ENCODE assay signal across 9 mouse cellular contexts in genomic region chr13:9181666-9182264, GRCm38 (mm10).
DNase-seq lines count a peak whose midpoint lies in the region; ATAC-seq and TF ChIP-seq lines count a peak whose summit lies in the region.
"Had no signal": no experiment of that assay in that cellular context is flagged by ENCODE, and none has a peak within 500 bp of the region (broad histone marks: within the 10 kb centered on the region; RNA-seq: fewer than 3 reads in every experiment).

No protein-coding gene starts in this region.

- no peak overlapping the region for H3K27ac ChIP-seq in bone marrow macrophage, adult 2 months (ENCODE audit: insufficient read depth, low read depth, low read length)
- no peak overlapping the region for H3K27ac ChIP-seq in embryonic fibroblast, embryonic 13.5 days (ENCODE audit: insufficient read depth, low read length)
- no peak overlapping the region for H3K27ac ChIP-seq in heart, embryonic 14.5 days (replicated peaks in 1 of 2; ENCODE audit: control insufficient read depth in 1 of 2, insufficient read depth in 1 of 2, low read depth in 2 of 2, low read length in 2 of 2)
- H3K27ac ChIP-seq in liver, embryonic 14.5 days: no peak overlapping the region
- 0 out of 2 replicates have a peak overlapping the region, but pooled peaks have one; percentile 33 for H3K27ac ChIP-seq in neural tube, embryonic 15.5 days (replicated peaks)
- H3K27ac ChIP-seq: heart, embryonic 13.5 days had no signal

- H3K9ac ChIP-seq in heart, embryonic 14.5 days (ENCODE audit: low read length): no peak overlapping the region
- no peak overlapping the region for H3K9ac ChIP-seq in liver, embryonic 14.5 days (replicated peaks)
- no peak overlapping the region for H3K9ac ChIP-seq in neural tube, embryonic 15.5 days (replicated peaks)
- H3K9ac ChIP-seq: heart, embryonic 13.5 days had no signal

- peaks cover 13% of the 10 kb centered on the region for H3K4me1 ChIP-seq in bone marrow macrophage, adult 2 months (ENCODE audit: control insufficient read depth, insufficient read depth, low read length)
- no peaks in the 10 kb centered on the region for H3K4me1 ChIP-seq in embryonic fibroblast, embryonic 13.5 days (ENCODE audit: control insufficient read depth, insufficient read depth, low read length)
- no peaks in the 10 kb centered on the region for H3K4me1 ChIP-seq in heart, embryonic 14.5 days (ENCODE audit: control insufficient read depth in 2 of 2, insufficient read depth in 2 of 2, low read length in 2 of 2)
- no peaks in the 10 kb centered on the region; a peak in 1 of 4 replicates for H3K4me1 ChIP-seq in liver, embryonic 14.5 days (replicated peaks; ENCODE audit: control insufficient read depth in 2 of 2, insufficient read depth in 2 of 2, low read length in 1 of 2)
- no peaks in the 10 kb centered on the region for H3K4me1 ChIP-seq in neural tube, embryonic 15.5 days
- H3K4me1 ChIP-seq: heart, embryonic 13.5 days had no signal

- H3K4me2 ChIP-seq in heart, embryonic 14.5 days (ENCODE audit: low read length): no peak overlapping the region
- H3K4me2 ChIP-seq in liver, embryonic 14.5 days (ENCODE audit: low read depth): no peak overlapping the region
- no peak overlapping the region for H3K4me2 ChIP-seq in neural tube, embryonic 15.5 days
- H3K4me2 ChIP-seq: heart, embryonic 13.5 days had no signal

- peak; percentile 88 for TF ChIP-seq CTCF in bone marrow macrophage, adult 2 months (IDR thresholded peaks at IDR 0.05; ENCODE audit: low read depth, low read length)
- TF ChIP-seq CTCF in embryonic fibroblast, embryonic 13.5 days (IDR thresholded peaks at IDR 0.05; ENCODE audit: borderline replicate concordance, insufficient read depth, low read length): peak; percentile 86
- TF ChIP-seq CTCF in liver, embryonic 14.5 days (IDR thresholded peaks at IDR 0.05; ENCODE audit: low read depth): peak; percentile 80

- peak; percentile 52 to 64 for DNase-seq in CD8-positive naive resting alpha-beta T cell, adult 2 months (ENCODE audit: low read depth in 2 of 2, low spot score in 2 of 2)
- peak; percentile 89 for DNase-seq in kidney, postnatal 10 days
- peak; percentile 29 to 43 (median 41) for DNase-seq in liver, embryonic 14.5 days (ENCODE audit: low read depth in 3 of 3, low spot score in 3 of 3)
- peak; percentile 87 for DNase-seq in testis, postnatal 10 days (ENCODE audit: low spot score)

- peak; percentile 46; the same call in 1 of the 2 replicates for ATAC-seq in heart, embryonic 14.5 days (ENCODE audit: insufficient number of reproducible peaks, insufficient read depth, low FRiP score, low read depth)
- no peak for ATAC-seq in liver, embryonic 14.5 days (ENCODE audit: insufficient read depth)
- peak; percentile 87 for ATAC-seq in neural tube, embryonic 15.5 days (ENCODE audit: low FRiP score)

- 17% methylated on average over 11 of the region's 11 CpGs for WGBS in heart, embryonic 14.5 days
- WGBS in liver, embryonic 14.5 days (ENCODE audit: insufficient replicate concordance): 14% methylated on average over 11 of the region's 11 CpGs
- 11% methylated on average over 11 of the region's 11 CpGs for WGBS in neural tube, embryonic 15.5 days

- H3K4me3 ChIP-seq in bone marrow macrophage, adult 2 months (ENCODE audit: insufficient read depth, low read length): no peak overlapping the region
- no peak overlapping the region for H3K4me3 ChIP-seq in embryonic fibroblast, embryonic 13.5 days (ENCODE audit: insufficient read depth, low read length)
- H3K4me3 ChIP-seq in heart, embryonic 14.5 days (ENCODE audit: control insufficient read depth in 1 of 2, insufficient read depth in 1 of 2, low read depth in 1 of 2, low read length in 2 of 2): no peak overlapping the region
- H3K4me3 ChIP-seq in liver, embryonic 14.5 days (ENCODE audit: insufficient read depth in 1 of 2, low read depth in 2 of 2, low read length in 2 of 2): no peak overlapping the region
- no peak overlapping the region for H3K4me3 ChIP-seq in neural tube, embryonic 15.5 days (replicated peaks)
- H3K4me3 ChIP-seq: heart, embryonic 13.5 days had no signal

- no peaks in the 10 kb centered on the region for H3K27me3 ChIP-seq in heart, embryonic 14.5 days (ENCODE audit: control insufficient read depth, insufficient read depth, low read length)
- no peaks in the 10 kb centered on the region for H3K27me3 ChIP-seq in liver, embryonic 14.5 days (ENCODE audit: control insufficient read depth, insufficient read depth, low read length)
- no peaks in the 10 kb centered on the region for H3K27me3 ChIP-seq in neural tube, embryonic 15.5 days (replicated peaks)
- H3K27me3 ChIP-seq: heart, embryonic 13.5 days had no signal

- no peaks in the 10 kb centered on the region for H3K36me3 ChIP-seq in heart, embryonic 14.5 days (ENCODE audit: control insufficient read depth, insufficient read depth, low read length)
- no peaks in the 10 kb centered on the region for H3K36me3 ChIP-seq in liver, embryonic 14.5 days (replicated peaks; ENCODE audit: control insufficient read depth, insufficient read depth, low read depth)
- H3K36me3 ChIP-seq in neural tube, embryonic 15.5 days: no peaks in the 10 kb centered on the region
- H3K36me3 ChIP-seq: heart, embryonic 13.5 days had no signal

- TF ChIP-seq EP300 in liver, embryonic 14.5 days (IDR thresholded peaks at IDR 0.05; ENCODE audit: low read depth): no peak

- H3K9me3 ChIP-seq in heart, embryonic 14.5 days (ENCODE audit: control insufficient read depth, low read length): no peaks in the 10 kb centered on the region
- H3K9me3 ChIP-seq in liver, embryonic 14.5 days (ENCODE audit: control insufficient read depth, low read length): no peaks in the 10 kb centered on the region
- no peaks in the 10 kb centered on the region for H3K9me3 ChIP-seq in neural tube, embryonic 15.5 days (replicated peaks)
- H3K9me3 ChIP-seq: heart, embryonic 13.5 days had no signal

- TF ChIP-seq POLR2A in bone marrow macrophage, adult 2 months (IDR thresholded peaks at IDR 0.05; ENCODE audit: borderline replicate concordance, low read depth, low read length): no peak
- TF ChIP-seq POLR2A in embryonic fibroblast, embryonic 13.5 days (IDR thresholded peaks at IDR 0.05; ENCODE audit: low read depth, low read length): no peak
